Mouse (Mus musculus) cerebellum, adult 2 months (tissue): Measurements from ENCODE around the gene Mkln1.

Experiments
- CTCF ChIP-seq: fragments of 200-500 bp; IDR thresholded peaks from 2 replicates; pipeline ENCODE4 v1.5.1; 2011; ENCODE audit warnings: low read depth, mild to moderate bottlenecking, control low read depth, low read length, moderate library complexity, borderline replicate concordance; ENCODE audit not compliant: insufficient read depth
- POLR2A ChIP-seq: fragments of 200-500 bp; IDR thresholded peaks from 2 replicates; pipeline ENCODE4 v1.6.1; 2011; ENCODE audit warnings: low read length, control low read depth, borderline replicate concordance; ENCODE audit not compliant: insufficient read depth

DNA sequence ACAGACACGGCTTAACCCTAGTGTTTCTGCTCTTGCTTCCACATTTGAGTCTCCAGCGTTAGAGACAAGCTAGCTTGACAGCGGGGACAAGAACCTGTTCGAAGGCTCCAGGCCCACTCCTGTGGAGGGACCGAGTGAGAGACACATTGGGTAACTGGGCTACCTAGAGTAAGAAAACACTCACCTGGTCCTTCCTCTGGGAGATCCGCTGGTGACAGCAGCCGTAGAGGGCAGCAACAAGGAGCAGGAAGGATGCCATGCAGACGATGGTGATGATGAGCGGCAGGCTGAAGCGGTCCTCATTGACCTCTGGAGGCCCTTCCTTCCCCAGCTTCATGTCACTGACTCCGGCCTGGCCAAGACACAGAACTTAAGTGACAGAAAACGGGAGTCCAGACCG lies 125.6 kb downstream of the Mkln1 start:
- TF ChIP-seq POLR2A (no peak), CTCF (no peak)
